Mouse (Mus musculus) liver, adult 2 months (tissue): ENCODE measurements around the gene Ptges2. TPM values are rescaled to one million over a fixed set of nuclear protein-coding genes. Genes with fewer than 3 reads are reported as not detected.

ENCODE experiments used
- DNase-seq: peaks from one replicate; pipeline ENCODE4 v3.0.0-alpha.2; 2011; ENCODE audit warnings: low read depth, low spot score; ENCODE audit errors: extremely low read depth
- H3K27ac ChIP-seq: fragments of 200-500 bp; replicated peaks from 2 replicates; pipeline ENCODE4 v1.5.1; 2012; ENCODE audit warnings: low read depth, mild to moderate bottlenecking, control low read depth, inconsistent platforms, low read length; ENCODE audit not compliant: insufficient read depth
- H3K27me3 ChIP-seq: fragments of 200-500 bp; 2 replicates; pipeline ENCODE4 v1.6.1; 2012; ENCODE audit warnings: mild to moderate bottlenecking, moderate library complexity, low read length, inconsistent platforms; ENCODE audit not compliant: control insufficient read depth, insufficient read depth
- H3K36me3 ChIP-seq: fragments of 200-500 bp; 2 replicates; pipeline ENCODE4 v1.6.1; 2012; ENCODE audit warnings: low read length, inconsistent platforms; ENCODE audit not compliant: control insufficient read depth, insufficient read depth
- H3K4me1 ChIP-seq: fragments of 200-500 bp; 2 replicates; pipeline ENCODE4 v1.6.1; 2011; ENCODE audit warnings: low read length; ENCODE audit not compliant: control insufficient read depth, insufficient read depth
- H3K4me3 ChIP-seq: fragments of 200-500 bp; 2 replicates; pipeline ENCODE4 v1.5.1; 2011; ENCODE audit warnings: low read depth, mild to moderate bottlenecking, control low read depth, low read length, moderate library complexity; ENCODE audit not compliant: insufficient read depth
- H3K79me2 ChIP-seq: fragments of 200-500 bp; 2 replicates; pipeline ENCODE4 v1.6.1; 2012; ENCODE audit warnings: inconsistent platforms, mild to moderate bottlenecking, low read length, moderate library complexity; ENCODE audit not compliant: control insufficient read depth, insufficient read depth
- H3K9ac ChIP-seq: fragments of 200-500 bp; 2 replicates; pipeline ENCODE4 v1.6.1; 2012; ENCODE audit warnings: low read depth, mild to moderate bottlenecking, control low read depth, inconsistent platforms, low read length
- CTCF ChIP-seq: fragments of 200-500 bp; IDR thresholded peaks from 2 replicates; pipeline ENCODE4 v1.5.1; 2011; ENCODE audit warnings: low read depth, low read length, control low read depth
- POLR2A ChIP-seq: fragments of 200-500 bp; IDR thresholded peaks from 2 replicates; pipeline ENCODE4 v1.6.1; 2011; ENCODE audit warnings: low read length, control low read depth; ENCODE audit not compliant: insufficient read depth; ENCODE audit errors: extremely low read depth
- WGBS: fragments of 180-500 bp; shearing (Covaris S2); methylation state at CpG from one replicate; pipeline ENCODE4 v1.1.7; 2018; 5-methylcytosine and 5-hydroxymethylcytosine counted together
- polyA plus RNA-seq: library from polyadenylated mRNA; depleted of rRNA; stranded (reverse); fragments of >200 nt; gene quantifications from 2 replicates; pipeline ENCODE4 v1.2.3, GENCODE M21; 2012; rRNA removed
- total RNA-seq: library from RNA; depleted of rRNA; stranded (reverse); fragments of >200 nt; gene quantifications from 2 replicates; pipeline ENCODE4 v1.2.3, GENCODE M21; 2014; rRNA removed

Ptges2 gene
- total and polyA plus RNA-seq, 2 experiments: 24.4 to 30.7 TPM

- WGBS: 70% methylated on average over 5 of the region's 5 CpGs
- Histone ChIP-seq H3K27me3 (no peaks in the 10 kb centered on the region), H3K4me3 (no peak overlapping the region), H3K36me3 (no peaks in the 10 kb centered on the region; the same call in 1 of the 2 replicates), H3K27ac (no peak overlapping the region), H3K4me1 (peaks cover 20% of the 10 kb centered on the region), H3K79me2 (peaks cover 9% of the 10 kb centered on the region), H3K9ac (no peak overlapping the region)
- no peak for DNase-seq
- TF ChIP-seq POLR2A (no peak), CTCF (no peak)
Measured at GRCm38 (mm10) chr2:32453641-32454303, 58.1 kb downstream of the Ptges2 start.

GRCm38 (mm10) chr2:32454633-32455032 lies 58.9 kb downstream of the Ptges2 start:
- H3K9ac ChIP-seq: no peak overlapping the region
- no peak for TF ChIP-seq POLR2A
- TF ChIP-seq CTCF: no peak
- DNase-seq: no peak
- H3K27me3 ChIP-seq: no peaks in the 10 kb centered on the region
- H3K4me3 ChIP-seq: no peak overlapping the region
- 95% methylated on average over 10 of the region's 10 CpGs for WGBS
- H3K4me1 ChIP-seq: peaks cover 19% of the 10 kb centered on the region
- H3K36me3 ChIP-seq: no peaks in the 10 kb centered on the region; the same call in 1 of the 2 replicates
- H3K27ac ChIP-seq: no peak overlapping the region
- peaks cover 9% of the 10 kb centered on the region for H3K79me2 ChIP-seq

- Histone ChIP-seq H3K27ac (no peak overlapping the region), H3K36me3 (no peaks in the 10 kb centered on the region; the same call in 1 of the 2 replicates), H3K9ac (no peak overlapping the region), H3K27me3 (no peaks in the 10 kb centered on the region), H3K79me2 (peaks cover 9% of the 10 kb centered on the region), H3K4me1 (peaks cover 18% of the 10 kb centered on the region), H3K4me3 (no peak overlapping the region)
- no peak for TF ChIP-seq POLR2A
- TF ChIP-seq CTCF: no peak
- 93% methylated on average over 8 of the region's 8 CpGs for WGBS
- no peak for DNase-seq
Measured at GRCm38 (mm10) chr2:32455101-32455500, 59.4 kb downstream of the Ptges2 start.

Other genes with a start within 250 kb of the Ptges2 start
- 5.5 and 12.5 TPM in 2 replicates for gene Prrc2b, start 244.8 kb upstream of the Ptges2 start, total RNA-seq
- 12.1 and 14.7 TPM in 2 replicates for gene Prrc2b, start 244.8 kb upstream of the Ptges2 start, polyA plus RNA-seq
- 10.9 and 11.9 TPM in 2 replicates for gene Pomt1, start 159.3 kb upstream of the Ptges2 start, total RNA-seq
- gene Pomt1, start 159.3 kb upstream of the Ptges2 start, polyA plus RNA-seq: 19.5 and 21.5 TPM in 2 replicates
- 27.5 and 36.7 TPM in 2 replicates for gene Uck1, start 135.7 kb upstream of the Ptges2 start, total RNA-seq
- gene Uck1, start 135.7 kb upstream of the Ptges2 start, polyA plus RNA-seq: 66.1 and 96.7 TPM in 2 replicates
- 16.0 and 17.1 TPM in 2 replicates for gene Golga2, start 108.5 kb upstream of the Ptges2 start, total RNA-seq
- gene Golga2, start 108.5 kb upstream of the Ptges2 start, polyA plus RNA-seq: 13.4 and 17.0 TPM in 2 replicates
- 313 and 384 TPM in 2 replicates for gene Swi5, start 107.8 kb upstream of the Ptges2 start, total RNA-seq
- gene Swi5, start 107.8 kb upstream of the Ptges2 start, polyA plus RNA-seq: 171 and 203 TPM in 2 replicates
- 9.5 and 10.0 TPM in 2 replicates for gene Ciz1, start 43.6 kb upstream of the Ptges2 start, total RNA-seq
- 47.1 and 71.7 TPM in 2 replicates for gene Ciz1, start 43.6 kb upstream of the Ptges2 start, polyA plus RNA-seq
- gene Dnm1, start 42.6 kb upstream of the Ptges2 start, total RNA-seq: 0.09 and 0.40 TPM in 2 replicates
- gene Dnm1, start 42.6 kb upstream of the Ptges2 start, polyA plus RNA-seq: 0.60 and 0.90 TPM in 2 replicates
- gene 1110008P14Rik, start 14.0 kb upstream of the Ptges2 start, total RNA-seq: 25.8 and 32.5 TPM in 2 replicates
- gene 1110008P14Rik, start 14.0 kb upstream of the Ptges2 start, polyA plus RNA-seq: 103 and 144 TPM in 2 replicates
- gene Lcn2, start 7.6 kb upstream of the Ptges2 start, total RNA-seq: 2.1 and 10.0 TPM in 2 replicates
- gene Lcn2, start 7.6 kb upstream of the Ptges2 start, polyA plus RNA-seq: 29.3 and 45.5 TPM in 2 replicates
- 0.67 and 0.83 TPM in 2 replicates for gene Naif1, start 54.6 kb downstream of the Ptges2 start, total RNA-seq
- gene Naif1, start 54.6 kb downstream of the Ptges2 start, polyA plus RNA-seq: 2.9 and 3.0 TPM in 2 replicates
- 40.0 and 41.9 TPM in 2 replicates for gene Slc25a25, start 55.5 kb downstream of the Ptges2 start, total RNA-seq
- gene Slc25a25, start 55.5 kb downstream of the Ptges2 start, polyA plus RNA-seq: 57.9 and 124 TPM in 2 replicates
- gene Fam102a, start 139.4 kb downstream of the Ptges2 start, total RNA-seq: 7.0 and 7.2 TPM in 2 replicates
- 10.5 and 11.0 TPM in 2 replicates for gene Fam102a, start 139.4 kb downstream of the Ptges2 start, polyA plus RNA-seq
- gene Dpm2, start 175.0 kb downstream of the Ptges2 start, total RNA-seq: 6.5 and 8.4 TPM in 2 replicates
- gene Dpm2, start 175.0 kb downstream of the Ptges2 start, polyA plus RNA-seq: 73.7 and 104 TPM in 2 replicates
- not detected in 2 replicates for gene Pip5kl1, start 178.9 kb downstream of the Ptges2 start, total RNA-seq
- gene Pip5kl1, start 178.9 kb downstream of the Ptges2 start, polyA plus RNA-seq: not detected in 2 replicates
- gene 9430097D07Rik, start 179.8 kb downstream of the Ptges2 start, total RNA-seq: not detected in 2 replicates
- gene 9430097D07Rik, start 179.8 kb downstream of the Ptges2 start, polyA plus RNA-seq: not detected in 2 replicates
- gene St6galnac4, start 191.2 kb downstream of the Ptges2 start, total RNA-seq: 0.74 and 1.2 TPM in 2 replicates
- 2.2 and 2.5 TPM in 2 replicates for gene St6galnac4, start 191.2 kb downstream of the Ptges2 start, polyA plus RNA-seq
- 38.0 and 45.6 TPM in 2 replicates for gene St6galnac6, start 203.8 kb downstream of the Ptges2 start, total RNA-seq
- 90.0 and 134 TPM in 2 replicates for gene St6galnac6, start 203.8 kb downstream of the Ptges2 start, polyA plus RNA-seq
- gene Ak1, start 225.9 kb downstream of the Ptges2 start, total RNA-seq: 0.47 and 1.4 TPM in 2 replicates
- 0.26 and 0.34 TPM in 2 replicates for gene Ak1, start 225.9 kb downstream of the Ptges2 start, polyA plus RNA-seq